Mouse (Mus musculus) embryo, embryonic 9.5 days (tissue): ENCODE results near the gene Ubn1.
A peak's percentile ranks its signal among the peaks of the same experiment; 100 is the strongest.

Source experiments
- DNase-seq: peaks from one replicate; pipeline ENCODE4 v3.0.0-alpha.2; 2017; ENCODE audit errors: extremely low spot score

The Ubn1 gene

DNA sequence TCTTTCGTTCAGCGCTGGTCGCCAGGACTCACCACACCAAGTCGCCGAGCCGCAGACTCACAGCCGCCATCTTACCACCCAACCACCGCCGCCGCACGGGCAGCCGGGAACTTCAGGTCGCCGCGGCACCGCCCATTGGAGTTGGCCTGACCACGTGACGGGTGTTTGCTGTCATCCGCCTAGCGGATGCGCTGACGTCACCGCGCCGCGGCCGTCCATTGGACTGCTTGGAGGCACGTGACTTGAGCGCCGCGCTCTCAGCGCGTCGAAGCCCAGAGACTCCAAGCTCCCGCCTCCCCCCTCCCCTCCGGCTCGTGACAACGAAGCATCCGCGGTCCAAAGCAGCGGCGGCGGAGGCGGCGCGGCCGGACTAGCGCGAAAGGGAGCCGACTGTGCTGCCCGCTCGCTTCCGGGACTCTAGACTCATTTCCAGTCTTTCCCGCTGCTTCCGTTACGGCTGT lies at the start of gene Ubn1, which contains the start of gene Glyr1:
Ubn1 (plus strand) TSS at position 284 of the 461 bp plus-strand sequence.
Glyr1 (minus strand) TSS at position 90 of the 461 bp plus-strand sequence.
- DNase-seq = peak; percentile 97

DNA sequence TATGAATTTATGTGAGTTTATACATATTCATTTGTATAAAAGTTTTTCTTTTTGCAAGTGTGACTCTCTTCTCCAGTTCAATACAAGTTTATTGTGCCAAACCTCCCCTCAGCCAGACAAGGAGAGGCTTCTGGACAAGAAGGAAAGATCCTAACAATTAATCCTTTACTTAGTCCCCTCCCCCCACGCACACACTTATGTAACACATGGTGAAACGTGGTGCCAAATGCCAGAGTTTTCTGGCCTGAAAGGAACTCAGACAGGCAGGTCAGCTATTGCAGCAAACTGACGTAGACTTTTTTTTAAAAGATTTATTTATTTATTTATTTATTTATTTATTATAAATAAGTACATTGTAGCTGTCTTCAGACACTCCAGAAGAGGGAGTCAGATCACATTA lies 49.2 kb upstream of the Ubn1 start:
- no peak for DNase-seq

DNA sequence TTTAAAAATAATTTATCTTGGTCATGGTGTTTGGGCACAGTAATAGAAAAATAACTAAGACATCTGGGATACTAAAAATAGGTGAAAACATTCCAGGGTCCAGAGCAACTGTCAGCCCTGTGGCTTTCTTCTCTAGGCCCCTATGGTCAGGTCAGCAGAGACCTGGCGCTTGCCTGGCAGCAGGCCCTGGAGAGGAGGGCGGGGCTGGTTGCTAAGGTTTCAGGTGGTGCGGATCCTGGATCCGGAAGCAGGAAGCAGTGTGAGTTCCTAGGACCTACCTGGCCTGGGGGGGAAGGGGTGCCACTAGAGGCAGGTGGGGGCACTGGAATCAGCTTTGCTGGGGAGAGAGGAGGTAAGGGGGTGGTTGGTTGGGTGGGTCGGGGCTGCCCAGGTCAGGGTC lies 42.8 kb upstream of the Ubn1 start, which contains the start of gene Smim22:
Smim22 (plus strand) TSS at position 222 of the 400 bp plus-strand sequence.
- peak; percentile 14 for DNase-seq

DNA sequence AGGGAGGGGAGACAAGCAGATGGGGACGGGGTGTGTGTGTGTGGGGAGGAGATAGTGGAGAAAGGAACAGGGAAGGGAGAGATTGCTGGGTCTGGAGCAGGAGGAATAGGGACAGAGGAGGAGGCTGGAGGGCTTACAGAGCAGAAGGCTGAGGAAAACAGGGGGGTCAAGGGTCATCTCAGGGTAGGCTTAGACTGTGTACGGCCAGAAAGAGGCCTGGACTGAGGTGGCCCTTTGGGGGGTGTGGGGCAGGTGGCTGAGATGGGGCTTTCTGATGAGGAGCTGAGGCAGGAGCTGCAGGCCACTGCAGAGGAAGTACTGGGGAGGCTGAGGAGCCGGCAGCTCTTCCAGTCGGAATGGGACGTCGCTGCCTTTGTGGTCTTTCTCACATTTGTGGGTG lies 42.4 kb upstream of the Ubn1 start:
- no peak for DNase-seq

DNA sequence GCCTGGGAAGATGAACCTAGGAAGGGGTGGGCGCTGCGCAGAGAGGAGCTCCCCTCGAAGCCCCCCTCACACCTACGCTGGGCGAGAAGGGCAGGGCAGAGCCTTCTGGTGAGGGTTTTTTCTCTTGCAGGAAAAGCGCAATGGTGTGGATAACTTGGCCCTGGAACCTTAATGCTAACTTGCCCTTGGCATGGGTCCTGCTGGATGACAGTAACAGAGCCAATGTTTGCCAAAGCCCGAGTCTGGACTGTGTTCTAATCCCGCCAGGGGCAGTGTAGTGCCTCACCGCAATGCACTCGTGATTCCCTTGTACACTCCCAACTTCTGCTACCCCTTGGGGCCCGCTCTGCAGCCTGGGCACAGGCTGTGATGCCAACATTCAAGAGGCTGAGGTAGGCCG lies 41.8 kb upstream of the Ubn1 start:
- DNase-seq = no peak

DNA sequence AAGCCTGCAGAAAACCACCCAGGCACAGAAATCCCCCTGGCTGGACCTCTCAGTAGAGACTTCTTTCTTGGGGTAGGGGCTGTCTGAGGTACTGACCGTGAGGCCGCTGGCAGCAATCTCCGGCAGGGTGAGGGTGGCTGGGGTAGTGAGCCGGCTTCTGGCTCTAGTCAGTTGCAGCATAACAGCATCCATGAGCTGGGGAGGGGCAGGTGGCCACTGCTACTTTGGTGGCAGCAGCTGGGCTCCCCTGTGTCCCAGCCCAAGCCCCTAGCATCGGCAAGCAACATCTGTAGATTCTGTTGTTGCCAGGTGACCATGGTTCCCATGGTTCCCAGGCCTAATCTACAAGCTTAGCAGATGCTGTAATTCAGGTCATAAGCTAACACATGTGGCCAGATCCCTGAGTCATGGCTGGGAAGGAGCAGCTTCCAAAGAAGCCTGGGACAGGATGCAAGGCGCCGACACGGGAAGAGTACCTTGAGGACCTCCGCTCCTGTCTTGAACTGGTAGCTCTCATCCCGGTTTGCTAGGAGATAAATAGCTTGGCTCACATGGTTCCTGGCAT lies 39.4 kb upstream of the Ubn1 start:
- no peak for DNase-seq

DNA sequence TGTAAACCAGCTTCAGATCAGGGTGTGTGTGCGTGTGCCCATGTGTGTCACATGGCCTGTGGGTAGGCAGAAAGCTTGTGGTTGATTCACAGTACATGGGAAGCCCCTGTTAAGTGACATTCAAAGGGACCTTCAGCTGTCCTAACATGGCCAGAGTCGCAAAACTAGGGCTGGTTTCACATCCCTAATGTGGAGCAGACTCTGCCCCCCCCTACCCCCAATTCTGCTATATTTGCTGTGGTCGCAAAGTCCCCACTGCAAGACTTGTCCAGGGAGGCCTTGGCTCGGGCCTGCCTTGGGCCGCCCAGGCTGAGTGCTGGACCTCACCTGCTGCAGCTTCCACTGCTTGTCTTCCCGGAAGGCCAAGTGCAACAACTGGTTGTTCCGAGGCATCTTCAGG lies 38.6 kb upstream of the Ubn1 start:
- no peak for DNase-seq

DNA sequence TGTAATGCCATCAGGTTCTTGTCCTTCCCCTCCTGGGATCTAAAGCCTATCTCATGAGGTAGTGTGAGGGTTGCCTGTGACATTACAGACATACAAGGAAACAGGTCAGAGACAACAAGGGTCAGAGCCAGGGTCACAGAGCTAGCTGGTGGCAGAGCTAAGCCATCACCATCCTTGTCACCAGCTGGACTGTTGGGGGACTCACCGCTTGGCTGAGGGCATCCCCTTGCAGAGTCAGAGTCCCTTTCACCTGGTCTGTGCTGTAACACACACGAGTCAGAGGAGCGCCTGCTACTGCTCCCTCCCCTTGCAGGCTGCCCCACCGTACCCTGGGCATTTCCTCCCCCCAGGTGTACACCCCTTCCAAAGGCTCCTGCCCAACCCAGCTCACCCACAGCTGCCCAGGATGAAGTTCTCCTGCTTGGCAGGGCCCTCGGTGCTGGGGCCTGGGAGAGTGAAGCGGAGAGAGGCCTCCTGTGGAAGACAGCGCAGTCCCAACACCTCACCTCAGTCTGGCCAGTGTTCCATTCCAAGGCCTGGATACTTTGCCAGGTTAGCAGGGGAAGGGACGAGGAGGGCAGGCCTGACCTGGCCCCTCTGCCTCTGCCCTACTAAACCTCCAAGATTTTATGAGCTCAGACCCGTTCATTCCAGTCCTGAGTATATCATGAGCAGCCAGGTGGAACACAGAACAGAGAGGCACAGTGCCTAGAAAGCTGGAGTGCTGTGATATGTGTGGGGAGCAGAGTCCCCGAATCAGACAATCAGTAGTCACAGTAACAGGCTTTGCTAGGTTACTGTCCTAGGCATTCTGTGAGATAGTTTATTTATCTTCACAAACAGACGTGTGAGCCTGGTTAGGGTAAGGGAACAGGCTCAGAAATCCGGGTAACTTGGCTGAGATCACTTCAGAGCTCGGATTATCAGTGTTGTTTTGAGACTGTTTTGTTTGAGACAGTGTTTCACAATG lies 37.5 kb upstream of the Ubn1 start:
- DNase-seq = peak; percentile 4

DNA sequence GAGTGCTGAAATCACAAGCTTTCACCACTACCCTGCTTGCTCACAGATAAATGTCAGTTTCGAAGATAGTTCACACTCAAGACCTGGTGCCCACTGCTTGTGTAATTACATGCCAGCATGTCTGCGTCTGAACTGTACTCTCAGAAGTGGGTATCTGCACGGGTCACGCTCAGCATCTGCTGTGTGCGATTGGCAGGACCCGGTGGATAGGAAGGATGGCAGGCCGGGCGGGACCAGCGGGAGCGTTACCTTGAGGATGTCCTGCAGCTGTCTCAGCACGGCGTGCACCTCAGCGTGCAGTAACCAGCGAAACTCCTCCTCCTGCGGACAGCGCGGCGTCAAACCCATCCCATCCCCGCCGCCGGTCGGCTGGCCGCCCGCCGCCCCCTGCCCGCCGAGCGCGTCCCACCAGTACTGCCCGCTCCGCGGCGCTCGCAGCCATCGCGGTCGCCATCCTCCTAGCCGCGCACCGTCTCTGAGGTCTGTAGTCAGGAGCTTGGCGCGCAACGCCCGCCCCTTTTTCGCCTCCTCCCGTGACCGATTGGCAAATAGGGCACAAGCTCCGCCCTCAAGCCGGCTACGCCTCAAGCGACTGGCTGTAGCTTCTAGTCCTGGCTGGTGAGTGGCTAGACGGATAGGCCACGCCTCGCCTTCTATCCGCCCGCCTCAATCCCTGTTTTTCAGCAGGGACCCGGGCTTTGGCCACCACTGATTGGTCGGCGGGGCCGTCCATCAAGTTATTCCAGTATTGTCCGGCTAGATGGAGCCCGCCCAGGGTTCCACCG lies 36.6 kb upstream of the Ubn1 start, which contains the start of gene Rogdi:
Rogdi (minus strand) TSS at position 500 of the 785 bp plus-strand sequence.
- peak; percentile 99 for DNase-seq

DNA sequence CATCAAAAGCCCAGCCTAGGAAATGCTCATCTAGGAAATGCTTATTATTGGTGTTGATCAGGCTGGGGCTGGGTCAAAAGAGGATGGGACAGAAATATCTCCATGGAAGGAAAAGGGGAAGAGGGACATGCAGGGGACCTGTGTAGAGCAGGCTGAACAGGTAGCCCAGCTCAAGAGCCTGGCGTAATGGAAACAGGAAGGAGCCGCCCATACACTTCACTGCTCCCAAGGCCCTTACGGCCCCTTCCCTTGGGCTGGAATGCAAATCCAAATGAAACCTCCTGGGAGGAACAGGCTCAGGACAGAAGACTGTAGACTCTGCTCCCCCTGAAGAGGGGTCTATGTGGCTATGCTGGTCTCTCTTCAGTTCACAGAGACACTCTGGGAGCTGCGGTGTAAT lies 35.3 kb upstream of the Ubn1 start:
- DNase-seq = no peak

DNA sequence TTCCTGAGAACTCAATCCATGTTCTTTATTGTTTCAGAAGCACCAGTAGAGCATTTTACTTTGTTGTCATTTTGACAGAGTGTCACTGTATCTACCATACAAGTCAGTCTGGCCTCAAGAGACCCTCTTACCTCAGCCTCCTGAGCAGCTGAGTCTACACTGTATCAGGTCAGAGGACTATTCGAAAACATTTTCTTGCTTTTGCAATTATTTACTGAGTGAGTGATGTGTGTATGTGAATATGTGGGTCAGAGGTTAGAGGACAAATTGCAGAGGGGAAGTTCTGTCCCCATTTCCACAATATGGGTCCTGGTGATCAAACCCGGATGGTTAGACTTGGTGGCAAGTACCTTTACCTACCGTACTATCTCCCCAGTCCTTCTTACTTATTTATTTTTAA lies 25.8 kb upstream of the Ubn1 start:
- DNase-seq = no peak

DNA sequence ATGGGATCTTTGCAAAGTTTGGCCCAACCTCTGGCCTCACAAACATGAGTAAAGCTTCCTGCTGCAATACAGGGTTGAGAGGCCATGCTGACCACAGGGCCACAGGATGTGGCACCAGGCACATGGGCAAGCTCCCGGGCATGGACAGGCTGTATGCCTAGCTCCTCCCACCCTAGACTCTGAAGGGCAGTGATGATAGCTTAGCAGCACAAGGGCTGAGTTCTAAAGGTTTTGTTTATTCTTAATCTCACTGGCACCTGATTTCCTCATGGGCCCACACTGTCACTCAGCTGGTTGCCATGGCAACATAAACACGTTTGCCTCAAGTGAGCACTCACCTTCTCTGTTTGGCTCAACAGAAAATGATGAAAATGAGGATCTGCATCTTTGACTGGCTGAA lies 20.0 kb upstream of the Ubn1 start:
- DNase-seq = no peak

DNA sequence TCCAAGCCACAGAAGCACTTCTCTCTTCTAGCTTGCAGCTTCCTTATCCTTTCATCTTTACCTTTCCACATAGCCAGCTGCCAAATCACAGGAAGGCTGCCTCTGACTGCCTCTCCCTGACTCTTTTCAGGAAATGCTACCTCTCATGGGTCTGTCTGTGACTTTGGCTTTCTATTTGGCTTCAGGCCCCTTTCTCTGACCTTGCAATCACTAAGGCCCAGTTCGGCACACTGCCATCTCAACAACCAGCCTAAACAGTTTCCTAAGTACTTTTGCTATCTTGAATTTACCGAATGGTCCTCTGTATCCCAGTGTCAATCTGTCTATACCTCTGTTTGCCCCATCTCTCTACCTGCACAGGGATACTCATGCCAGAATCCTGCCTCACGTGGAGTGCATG lies 14.3 kb upstream of the Ubn1 start:
- no peak for DNase-seq

DNA sequence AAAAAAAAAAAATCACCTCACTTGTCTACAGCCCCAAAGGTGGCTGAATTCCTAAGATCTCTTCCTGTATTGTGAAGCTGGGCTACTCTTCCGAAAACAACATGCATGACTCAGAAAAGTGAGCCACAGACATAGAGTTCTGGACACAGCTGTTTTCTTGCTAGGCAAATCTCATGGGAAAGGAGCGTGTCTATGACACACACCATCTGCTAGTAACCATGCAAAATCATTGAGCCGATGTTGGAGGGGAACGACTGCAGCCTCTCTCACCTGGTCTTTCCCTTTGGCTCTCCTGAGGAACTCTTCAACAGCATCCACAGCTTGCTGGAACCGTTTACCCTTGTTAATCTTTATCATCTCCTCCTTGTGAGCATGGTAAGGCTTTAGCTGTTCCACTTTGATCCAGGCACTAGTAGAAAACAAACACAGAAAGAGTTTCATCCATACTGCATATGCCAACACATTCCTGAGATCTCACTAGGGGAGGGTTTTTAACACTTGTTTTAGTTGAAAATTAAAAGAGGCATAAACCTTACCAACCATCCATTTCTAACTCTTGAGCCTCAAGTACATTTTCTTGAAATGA lies 13.1 kb upstream of the Ubn1 start:
- no peak for DNase-seq

DNA sequence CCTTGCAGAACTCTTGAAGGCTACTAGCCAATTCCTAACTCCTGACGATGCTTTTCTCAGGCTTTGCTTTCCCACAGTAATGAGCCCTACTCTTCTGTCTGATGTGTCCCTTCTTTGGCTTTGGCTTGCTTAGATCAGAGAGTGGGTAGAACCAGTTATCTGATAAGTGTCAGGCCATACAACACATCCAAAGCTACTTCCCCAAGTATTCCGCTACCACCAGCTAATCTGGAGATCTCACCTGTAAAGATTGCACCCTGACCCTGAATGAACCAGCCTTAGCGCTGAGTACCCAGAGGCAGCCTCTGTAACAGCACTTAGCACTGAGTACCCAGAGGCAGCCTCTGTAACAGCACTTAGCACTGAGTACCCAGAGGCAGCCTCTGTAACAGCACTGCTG lies 4.5 kb upstream of the Ubn1 start:
- DNase-seq = no peak

DNA sequence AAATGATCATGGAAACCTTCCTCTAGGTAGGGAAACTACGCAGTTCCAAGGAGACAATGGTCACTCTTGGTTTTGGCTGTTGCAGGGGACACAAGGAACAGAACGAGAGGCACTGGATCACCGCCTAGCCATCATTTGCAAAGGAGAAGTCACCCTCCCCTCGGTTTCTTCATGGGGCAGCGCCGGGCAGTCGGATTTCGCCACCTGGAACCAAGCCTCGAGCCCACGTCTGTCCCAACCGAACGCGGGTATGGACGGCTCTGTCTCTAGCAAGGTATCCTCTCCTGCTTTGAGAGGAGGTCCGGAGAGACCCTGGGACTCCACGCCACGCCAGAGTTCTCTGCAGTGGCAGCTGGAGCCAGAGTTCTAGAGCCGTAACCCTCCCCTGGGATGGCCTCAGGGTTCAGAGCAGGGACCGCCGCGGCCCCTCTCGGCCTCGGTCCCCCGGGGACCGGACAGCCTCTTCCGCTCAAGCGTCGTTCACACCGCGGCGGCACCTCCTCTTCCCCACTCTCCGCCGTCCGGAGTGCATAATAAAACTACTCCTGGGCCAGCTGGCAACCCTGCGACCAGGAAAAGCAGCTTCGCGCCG lies 579 bp upstream of the Ubn1 start:
- DNase-seq = peak; percentile 12

DNA sequence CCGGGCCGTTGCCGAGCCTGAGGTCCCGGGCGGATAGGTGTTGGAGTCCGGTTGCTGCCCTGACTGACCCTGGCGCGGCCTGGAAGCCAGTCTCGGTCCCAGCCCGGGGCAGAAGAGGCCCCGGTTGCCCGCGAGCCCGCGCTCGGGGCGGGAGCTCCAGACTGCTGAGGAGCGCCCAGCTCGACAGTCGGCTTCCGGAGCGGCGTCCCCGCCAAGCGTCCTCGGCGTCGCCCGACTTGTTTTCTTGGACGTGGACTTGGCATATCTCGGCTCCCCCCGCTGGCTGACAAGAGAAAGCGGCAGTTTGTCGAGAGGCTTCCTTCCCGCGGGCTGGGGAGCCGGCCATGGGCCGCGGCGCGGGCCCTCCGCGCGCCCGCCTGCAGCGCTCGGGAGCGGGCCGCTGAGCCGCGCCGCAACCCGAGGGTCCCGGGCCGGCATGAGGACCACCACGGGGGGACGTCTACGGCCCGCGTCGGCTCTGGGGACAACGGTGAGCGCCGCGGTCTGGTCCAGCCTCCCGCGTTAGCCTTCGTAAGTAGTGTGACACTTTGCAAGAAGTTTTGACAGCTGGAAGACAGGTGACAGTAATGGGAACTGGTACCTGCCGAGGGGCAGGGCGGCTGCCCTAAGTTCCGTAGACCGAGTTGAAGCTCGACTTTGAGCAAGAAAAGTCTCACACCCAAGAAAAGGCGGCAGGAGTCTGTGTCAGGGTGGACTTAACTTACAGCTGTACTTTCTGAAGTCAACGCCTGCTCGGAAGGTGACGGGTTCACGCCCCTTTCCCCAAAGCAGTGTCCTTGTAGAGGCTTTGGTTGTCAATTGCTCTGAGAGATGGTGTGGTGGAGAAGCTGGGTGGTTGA lies 624 bp downstream of the Ubn1 start:
- DNase-seq = no peak

DNA sequence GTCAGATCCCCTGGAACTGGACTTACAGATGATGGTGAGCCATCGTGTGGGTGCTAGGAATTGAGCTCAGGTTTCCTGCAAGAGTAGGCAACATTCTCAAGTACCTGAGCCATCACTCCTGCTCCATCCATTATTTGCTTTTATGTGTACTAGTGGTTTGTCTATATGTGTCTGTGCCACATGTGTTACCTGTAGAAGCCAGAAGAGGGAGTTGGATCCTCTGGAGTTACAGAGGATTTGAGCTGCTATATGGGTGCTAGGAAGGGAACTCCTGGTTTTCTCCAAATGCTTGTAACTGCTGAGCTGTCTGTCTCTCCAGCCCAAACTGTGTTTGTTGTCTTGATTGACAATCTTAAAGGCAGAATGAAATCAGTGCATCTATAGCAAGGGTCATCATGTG lies 8.3 kb downstream of the Ubn1 start:
- peak; percentile 4 for DNase-seq

DNA sequence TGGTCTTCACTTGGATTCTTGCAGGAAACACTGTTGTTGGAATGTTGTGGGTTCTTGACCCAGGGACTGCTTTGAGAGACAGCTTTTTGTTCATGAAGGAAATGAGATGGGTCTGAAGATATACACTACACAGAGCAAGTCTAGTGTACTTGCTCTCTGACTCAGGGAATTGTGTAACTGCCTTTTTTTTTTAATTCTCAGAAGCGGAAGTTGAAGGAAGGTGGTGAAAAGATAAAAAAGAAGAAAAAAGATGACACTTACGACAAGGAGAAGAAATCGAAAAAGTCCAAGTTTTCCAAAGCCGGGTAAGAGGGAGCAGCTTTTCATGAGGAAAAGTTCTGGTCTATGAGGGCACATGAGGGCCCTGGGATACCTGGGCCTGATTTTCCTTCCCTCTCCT lies 13.6 kb downstream of the Ubn1 start:
- no peak for DNase-seq

DNA sequence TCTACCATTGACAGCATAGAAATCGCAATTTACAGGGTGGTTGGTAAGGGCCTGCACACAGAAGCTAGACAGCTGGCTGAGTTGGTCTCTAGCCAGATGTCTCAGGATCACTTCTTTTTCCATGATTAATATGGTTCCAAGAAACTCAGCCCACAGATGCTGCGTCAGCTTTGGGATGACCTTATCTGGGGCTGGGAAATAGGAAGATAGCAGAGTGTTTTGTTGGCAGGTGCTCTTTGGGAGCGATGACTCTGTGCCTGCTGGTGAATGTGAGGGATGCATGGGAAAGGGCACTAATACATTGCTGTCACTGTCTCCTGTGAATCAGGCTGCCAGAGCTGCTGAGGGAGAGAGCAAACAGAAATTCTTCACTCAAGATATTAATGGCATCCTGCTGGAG lies 20.5 kb downstream of the Ubn1 start:
- DNase-seq = no peak
